Mouse (Mus musculus): ENCODE data around the gene Duox1.

GRCm38 (mm10) chr2:122366706-122367105 lies 51.2 kb downstream of the Duox1 start:
- TF ChIP-seq CTCF (IDR thresholded peaks at IDR 0.05) (no peak), POLR2A (IDR thresholded peaks at IDR 0.05; ENCODE audit: insufficient read depth, low read depth, low read length) (no peak), EP300 (IDR thresholded peaks at IDR 0.05; ENCODE audit: insufficient read depth, low read depth, low read length) (no peak)
